Comparison of ENCODE assay signal across 25 mouse cellular contexts in genomic region chr8:85565186-85565585, GRCm38 (mm10).
"Had no signal": no experiment of that assay in that cellular context is flagged by ENCODE, and none has a peak within 500 bp of the region (broad histone marks: within the 10 kb centered on the region; RNA-seq: fewer than 3 reads in every experiment).

No protein-coding gene starts in this region.

- H3K4me3 ChIP-seq: embryonic facial prominence, embryonic 10.5 days; embryonic facial prominence, embryonic 12.5 days; embryonic facial prominence, embryonic 13.5 days; embryonic facial prominence, embryonic 15.5 days; erythroblast, embryonic 14.5 days; forebrain, embryonic 10.5 days; forebrain, embryonic 12.5 days; forebrain, embryonic 13.5 days; forebrain, embryonic 15.5 days; gastrocnemius, adult 2 months; heart, adult 2 months; heart, embryonic 10.5 days had no signal

- H3K27me3 ChIP-seq: embryonic facial prominence, embryonic 12.5 days; embryonic facial prominence, embryonic 13.5 days; embryonic facial prominence, embryonic 15.5 days; forebrain, embryonic 12.5 days; forebrain, embryonic 13.5 days; forebrain, embryonic 15.5 days had no signal

- H3K9me3 ChIP-seq: embryonic facial prominence, embryonic 10.5 days; embryonic facial prominence, embryonic 12.5 days; embryonic facial prominence, embryonic 13.5 days; embryonic facial prominence, embryonic 15.5 days; forebrain, embryonic 10.5 days; forebrain, embryonic 12.5 days; forebrain, embryonic 13.5 days; forebrain, embryonic 15.5 days; heart, embryonic 10.5 days had no signal

- H3K27ac ChIP-seq: embryonic facial prominence, embryonic 10.5 days; embryonic facial prominence, embryonic 12.5 days; embryonic facial prominence, embryonic 13.5 days; embryonic facial prominence, embryonic 15.5 days; forebrain, embryonic 10.5 days; forebrain, embryonic 12.5 days; forebrain, embryonic 13.5 days; forebrain, embryonic 15.5 days; gastrocnemius, adult 2 months; heart, adult 2 months; heart, embryonic 10.5 days had no signal

- H3K9ac ChIP-seq: embryonic facial prominence, embryonic 12.5 days; embryonic facial prominence, embryonic 13.5 days; embryonic facial prominence, embryonic 15.5 days; forebrain, embryonic 12.5 days; forebrain, embryonic 13.5 days; forebrain, embryonic 15.5 days; forebrain, postnatal 0 days had no signal

- H3K4me1 ChIP-seq: embryonic facial prominence, embryonic 10.5 days; embryonic facial prominence, embryonic 12.5 days; embryonic facial prominence, embryonic 13.5 days; embryonic facial prominence, embryonic 15.5 days; forebrain, embryonic 10.5 days; forebrain, embryonic 12.5 days; forebrain, embryonic 13.5 days; forebrain, embryonic 15.5 days; heart, embryonic 10.5 days had no signal

- H3K36me3 ChIP-seq: embryonic facial prominence, embryonic 10.5 days; embryonic facial prominence, embryonic 12.5 days; embryonic facial prominence, embryonic 13.5 days; embryonic facial prominence, embryonic 15.5 days; forebrain, embryonic 10.5 days; forebrain, embryonic 12.5 days; forebrain, embryonic 15.5 days; heart, embryonic 10.5 days had no signal

- DNase-seq: cerebellum, adult 9-11 months; cerebellum, postnatal 10 days; cerebellum, postnatal 14 days; cerebellum, postnatal 25 days; cerebellum, postnatal 36 days; embryo, embryonic 11 days; forebrain, postnatal 0 days; gastrocnemius, adult 2 months; gastrocnemius, postnatal 10 days; gastrocnemius, postnatal 14 days; gastrocnemius, postnatal 25 days; gastrocnemius, postnatal 36 days; heart, adult 11 months; heart, adult 18-20 months; heart, adult 2 months had no signal
